Mouse (Mus musculus): Measurements from ENCODE around the gene Kif2a. TPM values are rescaled to one million over a fixed set of nuclear protein-coding genes. Genes with fewer than 3 reads are reported as not detected.

Gene Kif2a
- polyA plus RNA-seq (2012; rRNA removed): 13.5 and 20.1 TPM in 2 replicates
- 25.4 and 26.0 TPM in 2 replicates for polyA plus RNA-seq (2014; fragmentation: Nextera tagmentation; extraction: Ambion mirVana)

DNA sequence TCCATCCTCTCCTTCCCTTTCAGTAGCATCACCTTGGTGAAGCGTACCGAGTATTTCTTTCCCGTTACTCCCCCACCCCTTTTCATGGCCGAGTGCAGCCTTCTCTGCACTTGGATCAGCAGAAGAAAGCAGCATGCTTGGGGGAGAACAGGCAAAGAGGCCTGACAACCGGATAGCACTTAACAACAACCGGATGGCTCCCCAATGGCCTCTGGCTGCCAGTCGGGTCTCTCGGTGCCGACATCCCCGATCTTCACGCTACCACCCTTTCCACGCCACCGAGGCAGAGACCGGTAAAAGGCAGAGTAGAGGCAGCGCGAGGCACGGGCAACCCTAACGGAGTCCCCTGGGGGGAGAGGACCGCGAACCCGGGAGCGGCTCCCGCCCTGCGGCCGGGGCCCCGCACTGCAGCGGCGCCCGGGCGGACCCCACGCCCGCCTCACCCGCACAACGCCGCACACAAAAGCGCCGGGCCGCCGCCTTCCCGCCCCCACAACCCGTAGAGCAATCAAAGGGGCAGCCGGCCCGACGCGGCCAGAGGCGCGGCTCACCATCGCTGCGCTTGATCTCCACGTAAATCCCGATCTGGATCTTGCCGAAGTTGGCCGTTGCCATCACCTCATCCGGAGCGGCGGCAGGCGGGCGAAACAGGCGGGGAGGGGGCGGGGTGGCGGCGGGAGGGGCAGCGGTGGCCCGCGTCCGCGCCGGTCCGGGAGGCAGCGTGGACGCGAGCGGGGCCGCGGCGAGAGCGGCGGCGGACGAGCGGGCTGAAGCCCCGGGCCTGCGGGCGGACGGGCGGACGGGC lies at the start of gene Kif2a:
Gene Kif2a (minus strand): TSS at position 666 of the 805 bp plus-strand sequence.
- H3K27ac ChIP-seq (replicated peaks; ENCODE audit: low read depth, low read length): peak within 1 kb of the TSS; percentile 94
- H3K4me2 ChIP-seq (replicated peaks; ENCODE audit: low read depth, low read length, severe bottlenecking): peak within 1 kb of the TSS; percentile 74
- no peaks in the 10 kb centered on the region for H3K27me3 ChIP-seq (ENCODE audit: control insufficient read depth, insufficient read depth, low read length)
- peaks cover 8% of the 10 kb centered on the region for H3K4me1 ChIP-seq (ENCODE audit: control insufficient read depth, insufficient read depth, low read length)
- H3K9me3 ChIP-seq (ENCODE audit: control insufficient read depth, low read length): no peaks in the 10 kb centered on the region
- peak within 1 kb of the TSS; percentile 89 for H3K4me3 ChIP-seq (replicated peaks; ENCODE audit: low read length)
- TF ChIP-seq POLR2A (IDR thresholded peaks at IDR 0.05; ENCODE audit: borderline replicate concordance, extremely low read depth, insufficient read depth, insufficient read length): no peak
- H3K36me3 ChIP-seq (ENCODE audit: control insufficient read depth, insufficient read depth, low read length): no peaks in the 10 kb centered on the region
- peak within 1 kb of the TSS; percentile 90 for H3K9ac ChIP-seq (ENCODE audit: low read depth, low read length, severe bottlenecking)
- under 1% methylated on average over 41 of the region's 87 CpGs for WGBS
- ATAC-seq (ENCODE audit: low FRiP score, low read depth) (peak; percentile 55), DNase-seq (ENCODE audit: low spot score) (peak; percentile 36)

DNA sequence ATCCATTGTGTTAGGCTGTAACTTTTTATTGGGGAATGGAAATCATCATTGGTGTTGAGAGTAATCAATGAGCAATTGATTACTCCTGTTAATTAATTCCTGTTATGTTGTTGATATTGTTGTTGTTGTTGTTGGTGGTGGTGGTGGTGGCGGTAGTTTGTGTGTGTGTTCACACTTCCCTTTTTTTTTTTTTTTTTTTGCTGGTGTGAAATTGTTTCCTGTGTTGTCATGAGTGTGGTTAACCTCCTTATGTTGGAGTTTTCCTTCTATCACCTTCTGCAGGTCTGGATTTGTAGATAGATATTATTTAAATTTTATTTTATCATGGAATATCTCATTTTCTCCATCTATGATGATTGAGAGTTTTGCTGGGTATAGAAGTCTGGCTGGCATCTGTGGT lies 47.1 kb upstream of the Kif2a start:
- Histone ChIP-seq H3K4me1 (ENCODE audit: control insufficient read depth, insufficient read depth, low read length) (peaks cover 11% of the 10 kb centered on the region), H3K9ac (ENCODE audit: low read depth, low read length, severe bottlenecking) (no peak overlapping the region), H3K4me3 (replicated peaks; ENCODE audit: low read length) (no peak overlapping the region), H3K27me3 (ENCODE audit: control insufficient read depth, insufficient read depth, low read length) (no peaks in the 10 kb centered on the region), H3K4me2 (replicated peaks; ENCODE audit: low read depth, low read length, severe bottlenecking) (no peak overlapping the region), H3K9me3 (ENCODE audit: control insufficient read depth, low read length) (no peaks in the 10 kb centered on the region), H3K36me3 (ENCODE audit: control insufficient read depth, insufficient read depth, low read length) (no peaks in the 10 kb centered on the region), H3K27ac (replicated peaks; ENCODE audit: low read depth, low read length) (no peak overlapping the region)
- ATAC-seq (ENCODE audit: low FRiP score, low read depth) (no peak), DNase-seq (ENCODE audit: low spot score) (no peak)
- WGBS: 89% methylated on average over 1 of the region's 1 CpGs
- no peak for TF ChIP-seq POLR2A (IDR thresholded peaks at IDR 0.05; ENCODE audit: borderline replicate concordance, extremely low read depth, insufficient read depth, insufficient read length)

DNA sequence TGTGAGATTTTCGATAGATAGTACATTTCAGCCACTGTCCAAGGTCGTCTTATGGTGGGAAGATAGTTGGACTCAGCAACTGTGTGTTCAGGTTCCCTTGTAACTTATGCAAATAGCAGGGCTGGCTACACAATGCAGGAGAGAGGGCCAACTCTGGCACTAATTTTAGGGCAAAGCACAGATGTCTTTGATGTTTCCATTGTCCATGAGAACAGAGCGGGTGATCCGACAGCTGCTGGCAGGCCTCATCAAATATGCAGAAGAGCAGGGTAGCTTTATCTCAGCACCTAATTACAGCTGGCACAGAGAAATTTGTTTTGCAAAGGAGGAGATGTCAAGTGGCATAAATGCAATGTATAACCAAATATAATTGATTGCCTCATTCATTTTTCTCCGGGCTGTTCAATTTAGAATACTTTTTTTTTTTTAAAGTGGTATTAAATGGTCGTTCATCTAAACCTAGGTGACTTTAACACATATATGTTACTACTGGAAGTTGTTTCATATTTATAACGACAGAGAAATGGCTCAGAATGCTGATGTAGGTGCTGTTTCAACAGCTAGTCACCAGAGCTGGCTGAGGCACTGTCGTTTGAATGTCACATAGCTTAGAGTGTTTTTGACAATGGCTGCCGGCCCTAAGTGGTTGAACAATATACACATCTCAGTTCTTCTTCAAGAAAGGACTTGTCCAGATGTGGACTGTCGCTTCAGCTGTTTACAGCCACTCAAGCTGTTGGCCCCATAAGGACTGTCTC lies 43.4 kb upstream of the Kif2a start:
- Histone ChIP-seq H3K27me3 (ENCODE audit: control insufficient read depth, insufficient read depth, low read length) (no peaks in the 10 kb centered on the region), H3K36me3 (ENCODE audit: control insufficient read depth, insufficient read depth, low read length) (no peaks in the 10 kb centered on the region), H3K4me2 (replicated peaks; ENCODE audit: low read depth, low read length, severe bottlenecking) (no peak overlapping the region), H3K27ac (replicated peaks; ENCODE audit: low read depth, low read length) (no peak overlapping the region), H3K9ac (ENCODE audit: low read depth, low read length, severe bottlenecking) (no peak overlapping the region), H3K4me1 (ENCODE audit: control insufficient read depth, insufficient read depth, low read length) (no peaks in the 10 kb centered on the region), H3K4me3 (replicated peaks; ENCODE audit: low read length) (no peak overlapping the region), H3K9me3 (ENCODE audit: control insufficient read depth, low read length) (no peaks in the 10 kb centered on the region)
- no peak for DNase-seq (ENCODE audit: low spot score)
- 74% methylated on average over 10 of the region's 10 CpGs for WGBS
- TF ChIP-seq POLR2A (IDR thresholded peaks at IDR 0.05; ENCODE audit: borderline replicate concordance, extremely low read depth, insufficient read depth, insufficient read length): no peak
- no peak for ATAC-seq (ENCODE audit: low FRiP score, low read depth)

DNA sequence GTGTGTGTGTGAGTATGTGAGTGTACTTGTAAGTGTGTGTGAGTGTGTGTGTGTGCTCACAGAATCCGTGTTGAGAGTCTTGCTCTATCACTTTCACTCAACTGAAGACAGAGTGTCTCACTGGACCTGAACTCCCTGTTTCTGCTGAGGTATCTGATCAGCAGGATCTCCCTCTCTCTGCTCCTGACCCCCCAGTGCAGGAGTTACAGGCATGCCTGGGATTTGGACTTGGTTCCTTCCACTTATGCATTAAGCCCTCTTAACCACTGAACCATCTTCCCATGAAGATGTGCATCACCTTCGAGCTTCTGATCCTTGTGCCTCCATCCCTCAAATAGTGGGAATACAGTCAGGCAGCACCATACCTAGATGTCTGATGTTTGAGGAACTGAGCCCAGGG lies 42.3 kb upstream of the Kif2a start:
- H3K36me3 ChIP-seq (ENCODE audit: control insufficient read depth, insufficient read depth, low read length): no peaks in the 10 kb centered on the region
- H3K27ac ChIP-seq (replicated peaks; ENCODE audit: low read depth, low read length): no peak overlapping the region
- WGBS: 86% methylated on average over 2 of the region's 2 CpGs
- TF ChIP-seq POLR2A (IDR thresholded peaks at IDR 0.05; ENCODE audit: borderline replicate concordance, extremely low read depth, insufficient read depth, insufficient read length): no peak
- H3K4me1 ChIP-seq (ENCODE audit: control insufficient read depth, insufficient read depth, low read length): peaks cover 5% of the 10 kb centered on the region; the same call in 1 of the 2 replicates
- H3K4me2 ChIP-seq (replicated peaks; ENCODE audit: low read depth, low read length, severe bottlenecking): no peak overlapping the region
- no peak overlapping the region for H3K4me3 ChIP-seq (replicated peaks; ENCODE audit: low read length)
- H3K27me3 ChIP-seq (ENCODE audit: control insufficient read depth, insufficient read depth, low read length): no peaks in the 10 kb centered on the region
- ATAC-seq (ENCODE audit: low FRiP score, low read depth) (no peak), DNase-seq (ENCODE audit: low spot score) (no peak)
- no peak overlapping the region for H3K9ac ChIP-seq (ENCODE audit: low read depth, low read length, severe bottlenecking)
- no peaks in the 10 kb centered on the region for H3K9me3 ChIP-seq (ENCODE audit: control insufficient read depth, low read length)

- no peak for DNase-seq (ENCODE audit: low spot score)
- H3K27ac ChIP-seq (replicated peaks; ENCODE audit: low read depth, low read length): no peak overlapping the region
- TF ChIP-seq POLR2A (IDR thresholded peaks at IDR 0.05; ENCODE audit: borderline replicate concordance, extremely low read depth, insufficient read depth, insufficient read length): no peak
Measured at GRCm38 (mm10) chr13:107063115-107063807, 41.3 kb upstream of the Kif2a start.

More at GRCm38 (mm10) chr13:107063115-107063807, 41.3 kb upstream of the Kif2a start:
- Histone ChIP-seq H3K9ac (ENCODE audit: low read depth, low read length, severe bottlenecking) (no peak overlapping the region), H3K4me2 (replicated peaks; ENCODE audit: low read depth, low read length, severe bottlenecking) (no peak overlapping the region), H3K4me3 (replicated peaks; ENCODE audit: low read length) (no peak overlapping the region), H3K9me3 (ENCODE audit: control insufficient read depth, low read length) (no peaks in the 10 kb centered on the region), H3K4me1 (ENCODE audit: control insufficient read depth, insufficient read depth, low read length) (peaks cover 5% of the 10 kb centered on the region; the same call in 1 of the 2 replicates), H3K36me3 (ENCODE audit: control insufficient read depth, insufficient read depth, low read length) (no peaks in the 10 kb centered on the region), H3K27me3 (ENCODE audit: control insufficient read depth, insufficient read depth, low read length) (no peaks in the 10 kb centered on the region)
- no peak for ATAC-seq (ENCODE audit: low FRiP score, low read depth)
- 60% methylated on average over 7 of the region's 7 CpGs for WGBS

Data from limb, embryonic 14.5 days (tissue).